Mouse (Mus musculus) spleen, postnatal 10 days (tissue): ENCODE results near the gene Lmo4.

Source experiments
- DNase-seq, 2 experiments: peaks; one replicate each; pipeline ENCODE4 v3.0.0; 2021 to 2022; ENCODE audit warnings: low spot score in 2 of 2

The Lmo4 gene

GRCm38 (mm10) chr3:144203988-144204412 is 1.0 kb downstream of the Lmo4 start:
- DNase-seq, result no peak

- DNase-seq, result peak in 1 of 2 experiments; percentile 19
Observed at GRCm38 (mm10) chr3:144203259-144203987, 1.6 kb downstream of the Lmo4 start.

GRCm38 (mm10) chr3:144202574-144203258 is 2.3 kb downstream of the Lmo4 start:
- no peak for DNase-seq

GRCm38 (mm10) chr3:144201794-144202573 is 3.0 kb downstream of the Lmo4 start:
- DNase-seq, result peak; percentile 52 to 72

- DNase-seq, result no peak
Observed at GRCm38 (mm10) chr3:144185327-144186152, 19.5 kb downstream of the Lmo4 start.

- no peak for DNase-seq
Observed at GRCm38 (mm10) chr3:144184918-144185317, 20.1 kb downstream of the Lmo4 start.

- DNase-seq, result no peak
Observed at GRCm38 (mm10) chr3:144182229-144182628, 22.8 kb downstream of the Lmo4 start.

GRCm38 (mm10) chr3:144178937-144179336 is 26.1 kb downstream of the Lmo4 start:
- no peak for DNase-seq

- no peak for DNase-seq
Observed at GRCm38 (mm10) chr3:144173866-144174588, 31.0 kb downstream of the Lmo4 start.

- DNase-seq, result no peak
Observed at GRCm38 (mm10) chr3:144173138-144173537, 31.9 kb downstream of the Lmo4 start.

- no peak for DNase-seq
Observed at GRCm38 (mm10) chr3:144171749-144172148, 33.3 kb downstream of the Lmo4 start.

- no peak for DNase-seq
Observed at GRCm38 (mm10) chr3:144170539-144170938, 34.5 kb downstream of the Lmo4 start.

GRCm38 (mm10) chr3:144166439-144167155 is 38.4 kb downstream of the Lmo4 start:
- no peak for DNase-seq

GRCm38 (mm10) chr3:144165439-144165838 is 39.6 kb downstream of the Lmo4 start:
- DNase-seq, result no peak

- no peak for DNase-seq
Observed at GRCm38 (mm10) chr3:144164665-144165385, 40.2 kb downstream of the Lmo4 start.

GRCm38 (mm10) chr3:144163718-144164117 is 41.3 kb downstream of the Lmo4 start:
- DNase-seq, result no peak

- no peak for DNase-seq
Observed at GRCm38 (mm10) chr3:144162156-144162555, 42.9 kb downstream of the Lmo4 start.

GRCm38 (mm10) chr3:144161261-144161660 is 43.8 kb downstream of the Lmo4 start:
- DNase-seq, result no peak

- DNase-seq, result no peak
Observed at GRCm38 (mm10) chr3:144155746-144156145, 49.3 kb downstream of the Lmo4 start.

- no peak for DNase-seq
Observed at GRCm38 (mm10) chr3:144153395-144153794, 51.6 kb downstream of the Lmo4 start.
